Mouse (Mus musculus): ENCODE results near the gene Ddit4.

DNA sequence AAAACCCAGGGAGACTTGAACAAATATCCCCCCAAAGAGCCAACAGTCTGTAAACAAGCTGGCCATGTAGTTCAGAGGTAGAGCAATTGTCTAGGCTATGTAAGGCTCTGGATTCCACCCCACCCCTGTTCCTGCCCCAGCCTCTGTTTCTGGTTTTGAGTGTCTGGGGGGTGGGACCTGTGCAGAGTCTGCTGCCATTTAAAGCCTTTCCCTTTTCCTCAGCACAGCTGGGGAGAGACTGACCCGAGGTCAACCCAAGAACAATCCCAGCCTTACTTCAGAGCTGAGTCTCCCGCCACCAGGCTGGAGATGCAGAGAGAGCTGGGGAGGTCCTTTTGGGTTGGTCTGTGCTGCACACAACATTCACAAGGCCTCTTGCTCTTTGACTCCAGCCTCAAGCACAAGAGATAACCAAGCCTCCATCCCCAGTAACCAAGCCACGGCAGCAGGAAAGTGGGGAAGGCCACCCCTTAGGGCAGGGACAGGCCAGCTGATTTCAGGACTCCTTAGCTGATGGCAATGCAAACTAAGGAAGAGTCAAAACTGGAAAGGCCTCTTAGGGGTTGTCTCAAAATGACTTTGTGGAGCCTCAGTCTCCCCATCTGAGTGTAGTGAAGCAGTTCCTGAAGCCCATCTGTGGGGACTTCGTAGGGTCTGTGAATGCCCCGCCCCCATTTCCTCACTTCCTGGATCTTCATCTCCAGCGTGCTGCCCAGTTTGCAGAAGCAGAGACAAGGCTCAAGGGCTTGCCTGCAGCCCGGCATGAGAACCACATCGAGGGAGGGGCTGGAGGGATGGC is 15.4 kb downstream of the Ddit4 start:
- TF ChIP-seq CTCF (IDR thresholded peaks at IDR 0.05; ENCODE audit: low read depth) (no peak), EP300 (IDR thresholded peaks at IDR 0.05; ENCODE audit: low read depth) (no peak)
